Mouse (Mus musculus): ENCODE data around the gene Reck. TPM values are rescaled to one million over a fixed set of nuclear protein-coding genes. Genes with fewer than 3 reads are reported as not detected.

Reck gene
- polyA plus RNA-seq, 1 experiment = 0.12 TPM

DNA sequence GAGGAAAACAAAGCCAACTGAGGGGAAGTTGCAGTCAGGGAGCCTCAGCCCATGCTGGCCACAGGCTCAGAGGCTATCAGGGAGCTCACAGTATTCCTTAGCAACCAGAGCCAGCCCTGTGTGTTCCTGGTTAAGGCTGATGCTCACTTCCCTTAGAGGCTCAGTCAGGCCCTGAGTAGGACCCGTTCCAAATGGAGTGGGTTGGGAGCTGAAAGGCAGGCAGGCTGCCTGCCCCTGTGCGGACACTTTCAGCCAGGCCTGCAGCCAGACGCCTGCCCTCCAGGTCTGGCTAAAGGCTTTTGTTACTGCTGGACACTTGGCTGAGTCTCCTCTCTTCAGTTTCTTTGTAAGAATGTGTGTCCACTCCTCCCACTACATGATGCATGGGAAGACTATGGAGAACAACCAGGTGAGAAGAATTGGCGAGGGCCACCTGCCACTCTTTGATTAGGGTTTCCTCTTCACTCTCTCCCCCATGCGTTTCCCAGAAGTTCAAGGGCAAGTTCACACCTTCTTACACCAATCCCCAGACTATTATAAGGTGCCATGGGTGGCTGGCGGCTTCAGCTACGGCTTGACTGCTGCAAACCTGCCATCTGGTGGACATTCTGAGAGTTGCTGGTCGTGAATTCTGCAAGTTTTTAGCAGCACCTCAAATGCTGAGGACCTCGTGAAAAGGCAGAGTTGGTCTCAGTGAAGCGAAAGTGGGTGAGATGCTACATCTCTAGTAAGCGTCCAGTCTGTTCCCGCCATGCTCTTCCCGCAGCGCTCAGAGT lies 14.4 kb upstream of the Reck start:
- no peak overlapping the region for H3K27ac ChIP-seq (ENCODE audit: insufficient read depth, low read depth, low read length)
- TF ChIP-seq POLR2A (IDR thresholded peaks at IDR 0.05; ENCODE audit: borderline replicate concordance, low read depth, low read length) (no peak), CTCF (IDR thresholded peaks at IDR 0.05; ENCODE audit: low read depth, low read length) (peak; percentile 69)

GRCm38 (mm10) chr4:43863298-43863697 lies 12.0 kb upstream of the Reck start:
- no peak for TF ChIP-seq POLR2A (IDR thresholded peaks at IDR 0.05; ENCODE audit: borderline replicate concordance, low read depth, low read length)
- H3K4me1 ChIP-seq (ENCODE audit: control insufficient read depth, insufficient read depth, low read length) = no peaks in the 10 kb centered on the region
- H3K4me3 ChIP-seq (ENCODE audit: insufficient read depth, low read length) = no peak overlapping the region
- H3K27ac ChIP-seq (ENCODE audit: insufficient read depth, low read depth, low read length) = no peak overlapping the region

More for the DNA sequence above, 14.4 kb upstream of the Reck start:
- Histone ChIP-seq H3K4me3 (ENCODE audit: insufficient read depth, low read length) (no peak overlapping the region), H3K4me1 (ENCODE audit: control insufficient read depth, insufficient read depth, low read length) (no peaks in the 10 kb centered on the region)

DNA sequence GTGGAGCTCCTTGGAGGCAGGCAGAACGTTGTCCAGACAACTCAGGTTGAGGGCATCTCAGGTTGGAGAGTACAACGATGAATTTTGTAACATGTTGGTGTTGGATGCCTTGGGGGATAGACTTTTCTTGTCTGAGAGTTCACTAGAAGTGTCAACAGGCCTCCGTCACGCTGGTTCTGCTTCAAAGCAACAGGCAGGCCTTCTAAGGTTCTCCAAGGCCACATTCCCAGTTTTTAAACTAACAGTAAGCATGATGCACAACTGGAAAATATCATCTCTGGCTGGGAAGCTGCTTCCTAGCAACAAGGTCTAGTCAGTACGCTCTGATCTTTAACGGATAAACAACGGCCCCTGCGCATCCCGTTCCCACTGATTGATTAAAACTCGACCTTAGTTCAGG lies 5.5 kb upstream of the Reck start:
- TF ChIP-seq POLR2A (IDR thresholded peaks at IDR 0.05; ENCODE audit: borderline replicate concordance, low read depth, low read length) (no peak), CTCF (IDR thresholded peaks at IDR 0.05; ENCODE audit: low read depth, low read length) (no peak)
- Histone ChIP-seq H3K4me3 (ENCODE audit: insufficient read depth, low read length) (no peak overlapping the region), H3K4me1 (ENCODE audit: control insufficient read depth, insufficient read depth, low read length) (no peaks in the 10 kb centered on the region), H3K27ac (ENCODE audit: insufficient read depth, low read depth, low read length) (no peak overlapping the region)

- TF ChIP-seq POLR2A (IDR thresholded peaks at IDR 0.05; ENCODE audit: borderline replicate concordance, low read depth, low read length) = no peak
- no peak for TF ChIP-seq CTCF (IDR thresholded peaks at IDR 0.05; ENCODE audit: low read depth, low read length)
- Histone ChIP-seq H3K4me1 (ENCODE audit: control insufficient read depth, insufficient read depth, low read length) (0 out of 2 replicates have a peak, but pooled peaks cover 2% of the 10 kb centered on the region), H3K4me3 (ENCODE audit: insufficient read depth, low read length) (no peak overlapping the region), H3K27ac (ENCODE audit: insufficient read depth, low read depth, low read length) (no peak overlapping the region)
Observed at GRCm38 (mm10) chr4:43874501-43874900, 829 bp upstream of the Reck start.

DNA sequence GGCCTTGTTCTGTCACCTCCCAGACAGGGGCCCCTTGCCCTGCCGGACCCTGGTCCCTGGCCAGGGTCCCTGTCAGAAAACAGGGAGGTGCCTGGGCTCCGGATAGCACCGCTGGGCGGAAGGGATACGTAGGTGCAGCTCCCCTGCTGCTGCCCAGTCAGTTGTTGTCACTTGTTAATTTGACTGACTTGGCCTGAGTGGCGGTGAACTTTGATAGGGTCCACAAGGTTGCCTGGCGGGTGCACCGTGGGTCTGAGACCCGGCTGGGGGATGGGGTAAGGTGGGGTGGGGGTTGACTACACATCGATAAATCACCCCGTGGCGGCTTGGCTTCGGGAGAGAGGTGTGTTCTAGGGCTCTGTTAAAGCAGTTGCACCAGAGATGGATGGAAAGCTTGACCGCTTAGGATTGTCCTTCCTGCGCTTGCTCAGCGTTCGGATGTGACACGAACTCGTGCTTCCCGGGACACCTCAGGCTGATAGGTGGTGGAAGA lies 635 bp downstream of the Reck start:
- peak overlapping the region; percentile 63 for H3K4me3 ChIP-seq (ENCODE audit: insufficient read depth, low read length)
- no peak for TF ChIP-seq POLR2A (IDR thresholded peaks at IDR 0.05; ENCODE audit: borderline replicate concordance, low read depth, low read length)
- no peak for TF ChIP-seq CTCF (IDR thresholded peaks at IDR 0.05; ENCODE audit: low read depth, low read length)

DNA sequence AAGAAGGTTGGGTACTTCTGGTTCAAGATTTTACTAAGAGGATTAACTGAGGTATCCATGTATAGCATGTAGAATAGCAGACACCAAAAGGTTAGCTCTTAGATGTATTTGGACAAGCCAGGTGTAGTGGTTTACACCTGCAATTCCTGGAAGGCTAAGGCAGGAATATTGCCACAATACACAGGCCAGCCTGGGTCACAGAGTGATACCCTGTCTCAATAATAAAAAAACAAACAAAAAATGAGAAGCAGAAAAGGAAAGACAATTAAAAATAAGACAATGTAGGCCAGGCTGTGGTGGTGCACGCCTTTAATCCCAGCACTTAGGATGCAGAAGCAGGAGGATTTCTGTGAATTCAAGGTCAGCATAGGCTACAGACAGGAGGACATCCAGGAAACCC lies 1.9 kb downstream of the Reck start:
- Histone ChIP-seq H3K27ac (ENCODE audit: insufficient read depth, low read depth, low read length) (no peak overlapping the region), H3K4me1 (ENCODE audit: control insufficient read depth, insufficient read depth, low read length) (0 out of 2 replicates have a peak, but pooled peaks cover 2% of the 10 kb centered on the region), H3K4me3 (ENCODE audit: insufficient read depth, low read length) (no peak overlapping the region)
- no peak for TF ChIP-seq CTCF (IDR thresholded peaks at IDR 0.05; ENCODE audit: low read depth, low read length)
- no peak for TF ChIP-seq POLR2A (IDR thresholded peaks at IDR 0.05; ENCODE audit: borderline replicate concordance, low read depth, low read length)

More for the DNA sequence above, 635 bp downstream of the Reck start:
- Histone ChIP-seq H3K4me1 (ENCODE audit: control insufficient read depth, insufficient read depth, low read length) (0 out of 2 replicates have a peak, but pooled peaks cover 2% of the 10 kb centered on the region), H3K27ac (ENCODE audit: insufficient read depth, low read depth, low read length) (no peak overlapping the region)

GRCm38 (mm10) chr4:43878121-43878776 lies 2.9 kb downstream of the Reck start:
- no peak overlapping the region for H3K27ac ChIP-seq (ENCODE audit: insufficient read depth, low read depth, low read length)

DNA sequence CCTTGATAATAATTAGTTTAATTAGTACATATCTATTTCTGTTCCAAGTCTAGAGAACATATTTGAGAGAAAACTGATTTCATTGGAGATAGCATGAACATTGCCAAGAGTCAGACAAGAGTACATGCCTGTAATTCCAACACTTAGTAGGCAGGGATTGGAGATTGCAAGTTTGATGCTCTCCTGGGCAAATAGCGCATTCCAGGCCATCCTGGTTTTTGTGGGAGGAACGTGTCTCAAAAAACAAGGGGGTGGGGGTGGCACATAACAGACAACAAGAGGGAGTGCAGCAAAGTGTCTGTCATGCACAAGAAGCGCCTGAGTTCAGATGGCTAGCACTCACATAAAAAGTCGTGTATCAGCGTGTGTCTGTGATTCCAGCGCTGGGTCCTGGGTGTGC lies 4.2 kb downstream of the Reck start:
- no peak overlapping the region for H3K4me3 ChIP-seq (ENCODE audit: insufficient read depth, low read length)
- TF ChIP-seq POLR2A (IDR thresholded peaks at IDR 0.05; ENCODE audit: borderline replicate concordance, low read depth, low read length) (no peak), CTCF (IDR thresholded peaks at IDR 0.05; ENCODE audit: low read depth, low read length) (no peak)
- H3K4me1 ChIP-seq (ENCODE audit: control insufficient read depth, insufficient read depth, low read length) = 0 out of 2 replicates have a peak, but pooled peaks cover 2% of the 10 kb centered on the region
- H3K27ac ChIP-seq (ENCODE audit: insufficient read depth, low read depth, low read length) = no peak overlapping the region

More at GRCm38 (mm10) chr4:43878121-43878776, 2.9 kb downstream of the Reck start:
- Histone ChIP-seq H3K4me3 (ENCODE audit: insufficient read depth, low read length) (no peak overlapping the region), H3K4me1 (ENCODE audit: control insufficient read depth, insufficient read depth, low read length) (0 out of 2 replicates have a peak, but pooled peaks cover 2% of the 10 kb centered on the region)
- TF ChIP-seq POLR2A (IDR thresholded peaks at IDR 0.05; ENCODE audit: borderline replicate concordance, low read depth, low read length) (no peak), CTCF (IDR thresholded peaks at IDR 0.05; ENCODE audit: low read depth, low read length) (no peak)

GRCm38 (mm10) chr4:43884196-43884595 lies 8.9 kb downstream of the Reck start:
- H3K4me1 ChIP-seq (ENCODE audit: control insufficient read depth, insufficient read depth, low read length) = no peaks in the 10 kb centered on the region
- TF ChIP-seq POLR2A (IDR thresholded peaks at IDR 0.05; ENCODE audit: borderline replicate concordance, low read depth, low read length) (no peak), CTCF (IDR thresholded peaks at IDR 0.05; ENCODE audit: low read depth, low read length) (no peak)
- no peak overlapping the region for H3K4me3 ChIP-seq (ENCODE audit: insufficient read depth, low read length)
- no peak overlapping the region for H3K27ac ChIP-seq (ENCODE audit: insufficient read depth, low read depth, low read length)

DNA sequence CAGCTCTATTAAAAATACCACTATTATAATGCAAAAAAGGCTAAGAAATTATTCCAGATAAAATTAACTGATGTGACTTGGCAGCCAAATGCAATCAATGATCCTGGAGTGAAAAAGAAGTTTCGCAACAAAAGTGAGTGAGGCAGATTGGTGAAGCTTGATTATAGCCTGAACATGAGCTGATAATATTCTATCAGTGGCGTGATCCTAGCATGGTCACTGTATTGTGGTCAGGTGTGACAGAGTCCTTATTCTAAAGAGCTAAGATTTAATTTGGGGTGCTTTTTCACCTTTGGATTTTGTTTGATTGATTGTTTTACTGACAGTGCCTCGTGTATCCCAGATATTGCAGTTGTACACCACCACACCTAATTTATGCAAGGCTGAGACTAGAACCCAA lies 15.9 kb downstream of the Reck start:
- Histone ChIP-seq H3K4me3 (ENCODE audit: insufficient read depth, low read length) (no peak overlapping the region), H3K4me1 (ENCODE audit: control insufficient read depth, insufficient read depth, low read length) (no peaks in the 10 kb centered on the region), H3K27ac (ENCODE audit: insufficient read depth, low read depth, low read length) (no peak overlapping the region)
- no peak for TF ChIP-seq CTCF (IDR thresholded peaks at IDR 0.05; ENCODE audit: low read depth, low read length)
- TF ChIP-seq POLR2A (IDR thresholded peaks at IDR 0.05; ENCODE audit: borderline replicate concordance, low read depth, low read length) = no peak

Measured in bone marrow macrophage, adult 2 months (primary cell).